Mouse (Mus musculus) heart, embryonic 10.5 days (tissue): ENCODE measurements around the gene Arl8a. TPM values are rescaled to one million over a fixed set of nuclear protein-coding genes. Genes with fewer than 3 reads are reported as not detected.

ENCODE experiments used
- DNase-seq: peaks from one replicate; pipeline ENCODE4 v3.0.0-alpha.2; 2017; ENCODE audit warnings: low spot score
- H3K27ac ChIP-seq: fragments of 300-500 bp; sonication (generic); 2 replicates; pipeline ENCODE4 v1.5.1; 2016; ENCODE audit warnings: mild to moderate bottlenecking
- H3K27me3 ChIP-seq: fragments of 300-500 bp; sonication (generic); 2 replicates; pipeline ENCODE4 v1.6.1; 2016; ENCODE audit warnings: mild to moderate bottlenecking; ENCODE audit not compliant: poor library complexity, insufficient read depth, severe bottlenecking
- H3K36me3 ChIP-seq: fragments of 300-500 bp; sonication (generic); 2 replicates; pipeline ENCODE4 v1.6.1; 2016; ENCODE audit warnings: mild to moderate bottlenecking, moderate library complexity
- H3K4me1 ChIP-seq: fragments of 300-500 bp; sonication (generic); 2 replicates; pipeline ENCODE4 v1.6.1; 2016; ENCODE audit warnings: mild to moderate bottlenecking
- H3K4me3 ChIP-seq: fragments of 300-500 bp; sonication (generic); 2 replicates; pipeline ENCODE4 v1.5.1; 2016; ENCODE audit warnings: mild to moderate bottlenecking, moderate library complexity
- H3K9me3 ChIP-seq: fragments of 300-500 bp; sonication (generic); 2 replicates; pipeline ENCODE4 v1.6.1; 2016; ENCODE audit warnings: mild to moderate bottlenecking, moderate library complexity
- WGBS: fragments of 180-500 bp; shearing (Covaris S2); methylation state at CpG from one replicate; pipeline ENCODE4 v1.1.7; 2016; 5-methylcytosine and 5-hydroxymethylcytosine counted together
- polyA plus RNA-seq: library from polyadenylated mRNA; unstranded; fragments of >200 nt; fragmentation: Nextera tagmentation; extraction: Ambion mirVana; gene quantifications from 2 replicates; pipeline ENCODE4 v1.2.1, GENCODE M21; 2016

Arl8a gene
- polyA plus RNA-seq, 1 experiment from 2014 or later = 36.5 TPM

GRCm38 (mm10) chr1:135142452-135142851 lies 4.2 kb upstream of the Arl8a start:
- Histone ChIP-seq H3K36me3 (no peaks in the 10 kb centered on the region), H3K27ac (no peak overlapping the region), H3K9me3 (no peaks in the 10 kb centered on the region), H3K4me1 (peaks cover 10% of the 10 kb centered on the region), H3K27me3 (peaks cover 49% of the 10 kb centered on the region), H3K4me3 (no peak overlapping the region)
- DNase-seq = no peak
- 63% methylated on average over 2 of the region's 2 CpGs for WGBS

- H3K36me3 ChIP-seq = no peaks in the 10 kb centered on the region
- WGBS = 85% methylated on average over 2 of the region's 2 CpGs
- no peak for DNase-seq
- H3K4me3 ChIP-seq = no peak overlapping the region
- H3K4me1 ChIP-seq = peaks cover 23% of the 10 kb centered on the region
- H3K27me3 ChIP-seq = peaks cover 51% of the 10 kb centered on the region
- H3K27ac ChIP-seq = no peak overlapping the region
- H3K9me3 ChIP-seq = no peaks in the 10 kb centered on the region
Measured at GRCm38 (mm10) chr1:135143940-135144339, 2.7 kb upstream of the Arl8a start.

- WGBS = under 1% methylated on average over 69 of the region's 69 CpGs
- H3K27me3 ChIP-seq = peaks cover 51% of the 10 kb centered on the region
- DNase-seq = peak; percentile 88
- H3K4me3 ChIP-seq = peak overlapping the region; percentile 96
- peaks cover 6% of the 10 kb centered on the region; the same call in 1 of the 2 replicates for H3K36me3 ChIP-seq
- peaks cover 23% of the 10 kb centered on the region for H3K4me1 ChIP-seq
- H3K27ac ChIP-seq = peak overlapping the region; percentile 93
- no peaks in the 10 kb centered on the region for H3K9me3 ChIP-seq
Measured at GRCm38 (mm10) chr1:135146946-135147701, 500 bp downstream of the Arl8a start.

GRCm38 (mm10) chr1:135147702-135148058 lies 1.1 kb downstream of the Arl8a start:
- H3K4me3 ChIP-seq = peak overlapping the region; percentile 96
- H3K9me3 ChIP-seq = no peaks in the 10 kb centered on the region
- H3K27ac ChIP-seq = peak overlapping the region; percentile 93
- peaks cover 10% of the 10 kb centered on the region; the same call in 1 of the 2 replicates for H3K36me3 ChIP-seq
- WGBS = 3% methylated on average over 7 of the region's 7 CpGs
- H3K4me1 ChIP-seq = peaks cover 23% of the 10 kb centered on the region
- H3K27me3 ChIP-seq = peaks cover 55% of the 10 kb centered on the region
- DNase-seq = no peak

- peaks cover 48% of the 10 kb centered on the region for H3K27me3 ChIP-seq
- peaks cover 10% of the 10 kb centered on the region; the same call in 1 of the 2 replicates for H3K36me3 ChIP-seq
- H3K4me1 ChIP-seq = peaks cover 23% of the 10 kb centered on the region
- peak overlapping the region; percentile 96 for H3K4me3 ChIP-seq
- no peak for DNase-seq
- WGBS = 77% methylated on average over 4 of the region's 4 CpGs
- no peaks in the 10 kb centered on the region for H3K9me3 ChIP-seq
- H3K27ac ChIP-seq = no peak overlapping the region
Measured at GRCm38 (mm10) chr1:135148476-135148875, 1.9 kb downstream of the Arl8a start.

GRCm38 (mm10) chr1:135148996-135149395 lies 2.4 kb downstream of the Arl8a start:
- H3K4me1 ChIP-seq = peaks cover 26% of the 10 kb centered on the region
- DNase-seq = no peak
- H3K27ac ChIP-seq = no peak overlapping the region
- peaks cover 45% of the 10 kb centered on the region for H3K27me3 ChIP-seq
- 81% methylated on average over 5 of the region's 5 CpGs for WGBS
- H3K36me3 ChIP-seq = peaks cover 10% of the 10 kb centered on the region; the same call in 1 of the 2 replicates
- H3K9me3 ChIP-seq = no peaks in the 10 kb centered on the region
- H3K4me3 ChIP-seq = no peak overlapping the region

- H3K9me3 ChIP-seq = no peaks in the 10 kb centered on the region
- H3K27ac ChIP-seq = peak overlapping the region; percentile 84
- H3K4me1 ChIP-seq = peaks cover 29% of the 10 kb centered on the region
- H3K36me3 ChIP-seq = peaks cover 23% of the 10 kb centered on the region
- 13% methylated on average over 13 of the region's 13 CpGs for WGBS
- peak overlapping the region; percentile 48 for H3K4me3 ChIP-seq
- H3K27me3 ChIP-seq = peaks cover 26% of the 10 kb centered on the region
- DNase-seq = no peak
Measured at GRCm38 (mm10) chr1:135154011-135154410, 7.4 kb downstream of the Arl8a start.

- DNase-seq = peak; percentile 89
- Histone ChIP-seq H3K27ac (peak overlapping the region; percentile 84), H3K4me1 (peaks cover 33% of the 10 kb centered on the region), H3K4me3 (peak overlapping the region; percentile 48), H3K9me3 (no peaks in the 10 kb centered on the region), H3K36me3 (peaks cover 23% of the 10 kb centered on the region), H3K27me3 (peaks cover 30% of the 10 kb centered on the region)
- whole genome bisulfite sequencing = 2% methylated on average over 14 of the region's 14 CpGs
Measured at GRCm38 (mm10) chr1:135154411-135154959, 7.9 kb downstream of the Arl8a start.

- Histone ChIP-seq H3K4me3 (no peak overlapping the region), H3K4me1 (peaks cover 39% of the 10 kb centered on the region), H3K27ac (no peak overlapping the region), H3K9me3 (no peaks in the 10 kb centered on the region), H3K27me3 (peaks cover 48% of the 10 kb centered on the region), H3K36me3 (peaks cover 22% of the 10 kb centered on the region)
- DNase-seq = peak; percentile 85
- WGBS = 59% methylated on average over 6 of the region's 6 CpGs
Measured at GRCm38 (mm10) chr1:135156300-135156699, 9.7 kb downstream of the Arl8a start.

- Histone ChIP-seq H3K9me3 (no peaks in the 10 kb centered on the region), H3K4me3 (no peak overlapping the region), H3K36me3 (peaks cover 13% of the 10 kb centered on the region), H3K27me3 (peaks cover 53% of the 10 kb centered on the region), H3K27ac (no peak overlapping the region), H3K4me1 (peaks cover 39% of the 10 kb centered on the region)
- 64% methylated on average over 5 of the region's 5 CpGs for WGBS
- DNase-seq = no peak
Measured at GRCm38 (mm10) chr1:135158633-135159032, 12.0 kb downstream of the Arl8a start.

- 68% methylated on average over 7 of the region's 7 CpGs for WGBS
Measured at GRCm38 (mm10) chr1:135159074-135159473, 12.4 kb downstream of the Arl8a start.

GRCm38 (mm10) chr1:135159556-135160123 lies 13.0 kb downstream of the Arl8a start:
- Histone ChIP-seq H3K4me3 (no peak overlapping the region), H3K27ac (no peak overlapping the region), H3K4me1 (peaks cover 30% of the 10 kb centered on the region), H3K36me3 (peaks cover 13% of the 10 kb centered on the region), H3K9me3 (no peaks in the 10 kb centered on the region), H3K27me3 (peaks cover 57% of the 10 kb centered on the region)
- WGBS = 75% methylated on average over 11 of the region's 11 CpGs
- no peak for DNase-seq

More at GRCm38 (mm10) chr1:135159074-135159473, 12.4 kb downstream of the Arl8a start:
- no peak overlapping the region for H3K4me3 ChIP-seq
- H3K4me1 ChIP-seq = peaks cover 35% of the 10 kb centered on the region
- H3K27ac ChIP-seq = no peak overlapping the region
- DNase-seq = no peak
- peaks cover 13% of the 10 kb centered on the region for H3K36me3 ChIP-seq
- no peaks in the 10 kb centered on the region for H3K9me3 ChIP-seq
- H3K27me3 ChIP-seq = peaks cover 52% of the 10 kb centered on the region

GRCm38 (mm10) chr1:135160411-135161050 lies 13.9 kb downstream of the Arl8a start:
- Histone ChIP-seq H3K4me3 (no peak overlapping the region), H3K27me3 (peaks cover 63% of the 10 kb centered on the region), H3K4me1 (peaks cover 23% of the 10 kb centered on the region), H3K36me3 (peaks cover 9% of the 10 kb centered on the region), H3K27ac (no peak overlapping the region), H3K9me3 (no peaks in the 10 kb centered on the region)
- DNase-seq = no peak
- WGBS = 80% methylated on average over 13 of the region's 13 CpGs
